Mouse (Mus musculus): ENCODE measurements at regions not wholly inside any gene's neighbourhood (a gene's known extent, or its start where the extent isn't known, plus 50 kb on each side); places are given as distances from the start of the nearest gene placed in this dataset.
A peak's percentile ranks its signal among the peaks of the same experiment; 100 is the strongest.

GRCm38 (mm10) chr4:100616161-100616915 lies 137.7 kb downstream of the Ube2u start:
- intact Hi-C loops (cut with DNase I), result no loop called here
- no peak for DNase-seq

- no peak for DNase-seq
- intact Hi-C loops (cut with DNase I), result no loop called here
Observed at GRCm38 (mm10) chr4:100616916-100617488, 138.4 kb downstream of the Ube2u start.

GRCm38 (mm10) chr4:100624656-100625055 lies 146.0 kb downstream of the Ube2u start:
- intact Hi-C loops (cut with DNase I), result no loop called here

GRCm38 (mm10) chr4:100626551-100626950 lies 147.9 kb downstream of the Ube2u start:
- intact Hi-C loops (cut with DNase I), result no loop called here
- no peak for DNase-seq

More at GRCm38 (mm10) chr4:100624656-100625055, 146.0 kb downstream of the Ube2u start:
- DNase-seq, result no peak

GRCm38 (mm10) chr4:100634388-100634787 lies 142.1 kb upstream of the Cachd1 start:
- DNase-seq, result no peak

GRCm38 (mm10) chr4:100637597-100637996 lies 138.9 kb upstream of the Cachd1 start:
- DNase-seq, result no peak
- intact Hi-C loops (cut with DNase I), result no loop called here

More at GRCm38 (mm10) chr4:100634388-100634787, 142.1 kb upstream of the Cachd1 start:
- intact Hi-C loops (cut with DNase I), result no loop called here

GRCm38 (mm10) chr4:100661154-100661553 lies 115.3 kb upstream of the Cachd1 start:
- intact Hi-C loops (cut with DNase I), result no loop called here

GRCm38 (mm10) chr4:100664619-100665264 lies 111.7 kb upstream of the Cachd1 start:
- no peak for DNase-seq
- intact Hi-C loops (cut with DNase I), result no loop called here

More at GRCm38 (mm10) chr4:100661154-100661553, 115.3 kb upstream of the Cachd1 start:
- DNase-seq, result no peak

- DNase-seq, result no peak
- intact Hi-C loops (cut with DNase I), result no loop called here
Observed at GRCm38 (mm10) chr4:100670553-100670952, 105.9 kb upstream of the Cachd1 start.

GRCm38 (mm10) chr4:100674916-100675315 lies 101.6 kb upstream of the Cachd1 start:
- intact Hi-C loops (cut with DNase I), result no loop called here
- no peak for DNase-seq

- intact Hi-C loops (cut with DNase I), result no loop called here
- no peak for DNase-seq
Observed at GRCm38 (mm10) chr4:100683757-100684156, 92.7 kb upstream of the Cachd1 start.

- intact Hi-C loops (cut with DNase I), result no loop called here
- DNase-seq, result no peak
Observed at GRCm38 (mm10) chr4:100700002-100700401, 76.5 kb upstream of the Cachd1 start.

GRCm38 (mm10) chr4:100700418-100700817 lies 76.1 kb upstream of the Cachd1 start:
- DNase-seq, result no peak
- intact Hi-C loops (cut with DNase I), result no loop called here

GRCm38 (mm10) chr4:100705960-100706359 lies 70.5 kb upstream of the Cachd1 start:
- intact Hi-C loops (cut with DNase I), result no loop called here
- DNase-seq, result no peak

GRCm38 (mm10) chr4:100707125-100707524 lies 69.3 kb upstream of the Cachd1 start:
- intact Hi-C loops (cut with DNase I), result no loop called here

GRCm38 (mm10) chr4:100708247-100708646 lies 68.2 kb upstream of the Cachd1 start:
- no peak for DNase-seq
- intact Hi-C loops (cut with DNase I), result no loop called here

More at GRCm38 (mm10) chr4:100707125-100707524, 69.3 kb upstream of the Cachd1 start:
- no peak for DNase-seq

- no peak for DNase-seq
- intact Hi-C loops (cut with DNase I), result no loop called here
Observed at GRCm38 (mm10) chr4:100714240-100714639, 62.2 kb upstream of the Cachd1 start.

GRCm38 (mm10) chr4:100717601-100718000 lies 58.9 kb upstream of the Cachd1 start:
- intact Hi-C loops (cut with DNase I), result no loop called here
- DNase-seq, result no peak

GRCm38 (mm10) chr4:100722532-100722931 lies 53.9 kb upstream of the Cachd1 start:
- intact Hi-C loops (cut with DNase I), result loop anchor here (5.0 kb wide), 1 partner anchor 425 kb away; no protein-coding TSS in a partner anchor
- peak; percentile 35 to 50 for DNase-seq

GRCm38 (mm10) chr4:100723053-100723452 lies 53.4 kb upstream of the Cachd1 start:
- intact Hi-C loops (cut with DNase I), result loop anchor here (5.0 kb wide), 1 partner anchor 424 kb away; no protein-coding TSS in a partner anchor
- DNase-seq, result no peak

GRCm38 (mm10) chr4:100725811-100726210 lies 50.7 kb upstream of the Cachd1 start:
- no peak for DNase-seq
- intact Hi-C loops (cut with DNase I), result no loop called here

All from gastrocnemius, postnatal 36 days (tissue).